Mouse (Mus musculus): ENCODE data around the gene Gtdc1. TPM values are rescaled to one million over a fixed set of nuclear protein-coding genes. Genes with fewer than 3 reads are reported as not detected.
A peak's percentile ranks its signal among the peaks of the same experiment; 100 is the strongest.

Gtdc1 gene
- polyA plus RNA-seq, 1 experiment: 6.5 TPM

DNA sequence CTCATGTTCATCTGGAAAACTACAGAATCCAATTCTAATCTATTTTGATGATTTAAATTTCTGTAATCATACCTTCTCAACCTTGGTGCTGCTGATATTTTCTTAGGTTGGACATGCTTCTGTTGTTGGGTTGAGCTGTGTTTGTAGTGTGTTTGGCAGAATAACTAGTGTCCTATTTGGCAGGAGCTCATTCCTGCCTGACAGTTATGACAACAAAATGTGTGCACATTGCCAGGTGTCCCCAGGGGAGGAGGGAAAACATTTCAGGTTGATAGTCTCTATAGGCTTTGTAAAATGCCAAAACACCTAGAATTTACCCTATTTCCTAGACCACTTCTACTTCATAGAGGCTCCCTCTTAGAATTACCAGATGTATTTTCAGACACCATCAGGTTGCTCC lies 343.4 kb downstream of the Gtdc1 start:
- no peak for DNase-seq (ENCODE audit: low read depth)

DNA sequence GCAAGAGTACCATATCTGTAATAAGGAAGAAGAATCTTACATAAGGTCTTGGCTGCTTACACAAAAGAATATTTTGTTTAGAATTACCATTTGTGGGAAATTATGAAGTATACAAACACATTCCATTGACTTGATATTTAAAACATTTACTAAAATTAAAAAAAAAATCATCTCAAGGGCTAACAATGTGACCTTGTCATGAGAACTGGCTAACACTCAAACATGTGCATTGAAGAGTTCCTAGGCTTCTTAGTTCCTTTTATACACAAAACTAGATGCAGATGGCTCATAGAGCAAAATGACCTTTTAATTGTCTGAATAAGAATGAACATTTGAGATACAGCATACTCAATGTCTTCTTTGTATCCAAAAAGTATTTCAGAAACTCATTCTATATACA lies 344.0 kb downstream of the Gtdc1 start:
- DNase-seq (ENCODE audit: low read depth): no peak

DNA sequence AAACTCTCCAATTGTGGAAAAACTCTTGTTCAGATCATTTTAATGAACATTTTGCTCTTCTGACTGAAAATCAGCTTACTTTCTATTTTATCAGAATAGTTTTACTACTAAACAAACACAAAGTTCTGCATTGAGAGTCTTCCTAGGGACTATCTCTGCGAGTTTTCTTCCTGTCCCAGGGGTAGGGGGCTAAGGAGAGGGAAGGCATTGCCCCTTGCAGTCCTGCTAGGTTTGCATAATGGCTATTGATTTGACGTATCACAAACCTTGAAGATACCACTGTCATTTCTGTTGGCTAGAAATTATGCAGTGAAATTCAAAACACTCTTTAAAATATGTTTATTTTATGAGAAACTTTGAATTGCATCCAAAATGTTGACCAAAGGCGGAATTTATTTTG lies 355.6 kb downstream of the Gtdc1 start:
- DNase-seq (ENCODE audit: low read depth): no peak

DNA sequence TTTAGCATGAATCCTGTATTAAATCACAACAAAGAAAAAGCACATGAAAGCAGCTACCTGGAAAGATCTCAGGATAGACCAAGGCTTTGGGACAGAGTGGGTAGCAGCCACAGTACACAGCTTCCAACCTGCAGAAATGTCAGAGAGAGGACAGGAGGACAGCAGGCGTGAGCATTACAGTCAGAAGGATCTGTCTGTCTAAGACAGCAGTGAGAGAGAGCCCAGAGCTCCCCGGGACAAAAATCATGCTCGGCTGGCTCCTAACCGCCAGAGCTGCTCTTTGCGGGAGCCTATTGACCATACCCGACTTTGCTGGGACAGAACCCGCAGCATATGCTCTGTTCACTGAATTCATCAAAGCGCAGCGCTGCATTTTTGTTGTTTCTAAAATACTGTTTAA lies 356.3 kb downstream of the Gtdc1 start:
- no peak for DNase-seq (ENCODE audit: low read depth)

DNA sequence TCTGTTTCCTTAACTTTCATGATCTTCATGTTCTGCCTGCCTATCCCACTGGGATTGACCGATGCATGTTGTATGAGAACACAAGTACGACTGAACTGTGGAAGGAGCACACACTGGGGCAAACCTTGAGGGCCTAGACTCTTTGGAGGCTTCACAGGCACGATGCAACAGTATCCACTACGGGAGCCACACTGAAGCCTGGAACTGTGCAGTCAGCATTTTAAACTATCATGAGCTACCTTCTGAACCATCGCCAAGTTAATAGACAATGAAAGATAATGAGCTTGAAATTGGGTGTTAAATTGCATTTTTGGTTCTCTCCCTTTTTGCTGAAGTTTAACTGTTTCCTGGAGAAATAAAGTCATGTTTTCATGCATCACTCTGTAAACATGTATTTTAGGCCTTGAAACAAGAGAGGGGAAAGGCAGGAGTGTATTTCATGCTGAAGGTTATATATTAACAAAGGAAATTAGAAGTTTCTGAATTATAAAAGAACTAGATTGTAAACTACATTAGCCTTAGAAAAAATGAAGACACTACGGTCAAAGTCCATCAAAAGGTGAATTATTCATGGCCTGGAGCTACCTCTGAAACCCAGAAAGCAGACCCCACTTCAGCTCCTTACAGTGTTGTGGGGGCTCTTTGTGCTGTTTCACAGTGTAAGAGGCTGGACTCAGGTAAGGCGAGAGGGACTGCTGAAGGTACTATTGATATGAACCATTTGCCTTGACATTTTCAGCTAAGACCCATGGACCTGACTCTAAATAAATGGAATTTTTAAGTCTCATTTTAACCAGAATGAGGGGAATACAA lies 358.1 kb downstream of the Gtdc1 start:
- DNase-seq (ENCODE audit: low read depth): no peak

DNA sequence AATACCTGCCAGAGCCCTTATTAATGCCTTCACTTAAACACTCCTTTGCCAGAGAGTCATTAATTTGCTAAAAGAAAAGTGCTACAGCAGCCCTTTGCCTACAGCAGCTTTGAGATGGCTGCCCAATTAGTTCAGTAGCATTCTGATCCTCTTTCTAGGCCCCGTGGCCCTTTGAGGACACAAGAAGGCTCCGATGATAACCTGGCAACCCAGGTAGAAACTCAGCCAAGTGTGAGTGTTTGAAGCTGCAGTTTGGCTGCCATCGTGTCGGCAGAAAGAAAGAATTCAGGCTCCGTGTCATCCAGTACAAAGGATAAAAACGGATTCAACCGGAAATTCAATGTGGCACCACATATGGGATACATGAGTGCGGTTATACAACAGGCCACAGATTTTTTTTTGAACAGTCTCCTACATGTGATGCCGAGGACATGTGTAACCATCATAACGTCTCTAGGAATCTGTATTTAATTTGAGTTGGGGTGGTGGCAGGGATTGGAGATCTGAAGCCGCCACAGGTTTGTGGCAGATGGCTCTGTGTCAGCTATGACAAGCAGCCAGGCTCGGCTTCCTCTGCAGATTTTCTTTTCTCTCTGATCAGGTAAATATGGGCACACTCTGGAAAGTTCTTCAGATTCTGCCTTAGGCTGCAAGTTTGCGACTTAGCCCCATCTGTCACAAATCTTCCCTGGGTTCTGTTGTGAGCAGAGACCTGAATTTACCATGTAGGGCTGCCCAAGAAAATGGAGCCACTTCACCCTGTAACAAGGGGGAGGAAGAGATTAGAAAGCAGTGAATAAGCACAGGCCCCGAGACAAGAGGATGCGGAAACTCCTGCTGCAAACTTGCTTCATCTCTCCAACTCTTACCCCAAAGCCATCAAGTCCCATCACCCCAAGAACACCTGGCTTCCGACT lies 362.4 kb downstream of the Gtdc1 start:
- no peak for DNase-seq (ENCODE audit: low read depth)

DNA sequence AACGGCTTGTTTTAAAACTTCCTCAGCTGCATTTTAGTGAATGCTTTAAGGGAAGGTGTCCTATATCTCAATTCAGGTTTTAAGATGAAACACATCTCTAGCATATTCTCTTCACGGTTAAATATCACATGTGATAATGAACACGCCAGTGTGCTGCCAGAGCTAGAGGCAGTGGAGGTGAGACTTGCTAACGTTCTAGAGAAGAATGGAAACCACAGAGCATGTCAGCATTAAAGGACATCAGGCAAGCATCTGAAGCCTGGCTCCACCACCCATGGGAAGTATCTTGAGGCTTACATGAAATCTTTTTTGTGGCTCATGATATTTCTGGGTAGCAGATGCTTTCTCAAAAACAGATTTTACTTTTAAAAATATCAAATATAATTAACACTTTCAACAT lies 365.7 kb downstream of the Gtdc1 start:
- no peak for DNase-seq (ENCODE audit: low read depth)

DNA sequence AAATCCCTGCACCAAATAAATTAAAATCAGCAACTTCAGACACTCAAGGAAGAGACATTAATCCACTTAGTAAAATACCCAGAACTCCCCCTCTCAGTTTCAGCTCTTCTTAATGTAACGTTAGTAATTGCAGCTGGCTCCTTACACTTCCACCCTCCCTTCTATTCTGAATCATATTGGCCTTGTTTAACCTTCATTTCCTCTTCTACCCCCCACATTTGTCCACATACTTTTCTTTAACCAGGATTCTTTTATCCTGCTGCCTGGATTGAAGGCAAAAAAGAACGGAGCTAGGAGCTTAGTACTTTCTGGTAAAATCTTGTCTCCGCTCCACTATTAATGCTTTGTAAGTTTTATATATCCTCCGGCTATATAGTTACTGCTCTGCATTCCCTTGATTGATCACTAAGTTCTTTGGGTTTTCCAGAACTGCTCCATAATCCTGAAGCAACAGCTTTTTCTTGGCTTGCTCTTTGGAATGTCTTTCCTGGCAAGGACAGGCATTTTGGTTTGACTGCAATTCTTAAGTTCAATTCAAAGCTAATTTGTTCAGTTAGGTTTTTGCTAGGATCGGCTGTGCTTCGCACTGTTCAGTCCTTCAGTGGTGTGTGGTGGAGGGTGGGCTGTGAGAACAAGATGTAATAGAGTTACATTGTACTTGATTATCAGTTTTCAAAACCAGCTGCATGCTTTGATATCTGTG lies 368.1 kb downstream of the Gtdc1 start:
- DNase-seq (ENCODE audit: low read depth): peak; percentile 12

DNA sequence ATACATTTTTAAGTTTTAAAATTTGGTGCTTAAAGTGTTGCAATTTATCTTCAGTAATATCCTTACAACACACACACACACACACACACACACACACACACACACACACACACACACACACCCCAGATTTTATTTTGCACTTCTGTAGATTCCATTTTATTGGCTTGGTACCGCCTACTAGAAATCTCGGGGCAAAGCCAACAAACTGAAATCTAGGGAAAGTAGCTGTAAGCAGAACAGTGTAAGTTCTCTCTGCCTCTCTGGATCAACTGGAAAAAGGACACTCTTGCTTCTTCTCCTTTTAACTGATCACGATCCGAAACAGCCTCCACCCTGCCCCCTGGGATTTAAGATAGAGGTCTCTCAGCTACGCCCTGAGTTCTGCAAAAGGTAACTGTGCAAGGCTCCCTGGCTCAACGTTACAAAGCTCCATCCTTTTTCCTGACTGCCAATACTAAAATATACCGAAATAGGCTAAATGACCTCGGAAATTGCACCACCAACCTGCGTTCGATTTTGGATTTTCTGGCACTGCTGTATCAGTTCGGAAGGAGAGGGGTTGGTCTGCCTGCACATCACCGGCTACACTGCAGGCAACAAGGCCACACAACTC lies 369.7 kb downstream of the Gtdc1 start:
- no peak for DNase-seq (ENCODE audit: low read depth)

DNA sequence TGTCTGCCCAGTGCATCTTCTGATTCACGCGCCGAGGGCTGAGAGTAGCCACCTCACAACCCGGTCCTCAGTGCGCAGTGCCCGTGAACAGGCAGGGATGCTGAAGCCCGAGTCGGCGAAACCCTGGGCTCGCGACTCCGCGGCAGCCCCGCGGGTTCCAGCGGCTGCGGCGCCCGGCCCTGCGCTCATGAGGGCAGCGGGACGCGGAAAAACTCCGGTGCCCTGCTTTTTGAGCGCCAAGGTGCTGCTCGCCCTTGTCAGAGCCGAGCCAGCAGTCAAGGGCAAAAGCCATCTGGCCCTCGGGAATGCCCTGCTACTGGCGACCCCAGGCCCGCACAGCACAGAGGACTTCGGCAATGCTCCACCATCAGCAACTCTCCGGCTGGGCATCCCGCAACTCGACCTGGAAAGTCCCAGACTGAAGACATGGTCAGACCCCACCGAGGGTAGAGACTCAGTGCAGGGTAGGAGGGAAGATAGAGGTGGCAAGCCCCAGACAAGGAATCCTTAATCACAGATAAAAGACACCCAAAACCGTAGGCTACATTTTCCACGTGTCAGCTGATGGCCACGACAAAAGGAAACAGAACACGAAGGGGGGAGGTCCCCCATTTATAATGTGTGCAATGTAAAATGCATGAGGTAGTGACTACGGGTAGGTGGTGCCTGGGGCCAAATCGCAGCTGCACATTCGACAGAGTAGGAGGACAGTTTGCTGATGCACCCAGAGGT lies 370.4 kb downstream of the Gtdc1 start:
- DNase-seq (ENCODE audit: low read depth): no peak

DNA sequence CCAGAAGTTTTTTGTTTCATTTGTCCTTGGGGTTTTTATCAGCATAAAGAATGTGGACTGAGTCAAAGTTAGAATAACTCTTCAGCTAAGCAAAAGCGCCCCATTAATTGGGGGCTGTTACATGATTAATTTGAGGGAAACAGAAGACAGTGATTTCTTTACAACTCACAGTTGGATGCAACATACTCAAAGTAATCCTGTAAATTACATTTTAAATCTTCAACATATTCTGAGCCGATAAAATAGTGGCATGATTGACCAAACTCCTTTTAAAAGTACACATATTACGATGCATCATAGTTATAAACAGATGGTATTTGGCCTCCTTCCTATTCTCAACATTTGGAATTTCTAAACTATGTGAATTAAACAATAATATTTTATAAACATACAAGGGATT lies 372.7 kb downstream of the Gtdc1 start:
- no peak for DNase-seq (ENCODE audit: low read depth)

DNA sequence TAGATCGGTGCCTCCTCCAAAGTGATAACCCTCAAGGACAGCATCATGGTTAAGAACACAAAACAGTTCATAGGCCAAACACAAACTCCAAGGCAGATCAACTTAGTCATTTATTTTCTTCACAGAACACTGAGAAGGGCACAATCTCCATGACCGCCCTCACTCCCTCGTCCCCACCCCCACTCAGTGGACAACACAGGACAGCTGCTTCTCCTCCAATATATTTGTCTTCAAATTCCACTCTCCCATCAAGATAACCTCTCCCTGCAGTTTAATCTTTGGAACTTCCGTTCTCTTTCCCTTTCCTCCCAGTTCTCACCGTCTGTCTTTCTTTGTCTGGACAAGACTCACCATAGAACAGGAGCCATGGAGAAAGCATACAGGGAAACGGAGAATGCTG lies 378.1 kb downstream of the Gtdc1 start:
- no peak for DNase-seq (ENCODE audit: low read depth)

DNA sequence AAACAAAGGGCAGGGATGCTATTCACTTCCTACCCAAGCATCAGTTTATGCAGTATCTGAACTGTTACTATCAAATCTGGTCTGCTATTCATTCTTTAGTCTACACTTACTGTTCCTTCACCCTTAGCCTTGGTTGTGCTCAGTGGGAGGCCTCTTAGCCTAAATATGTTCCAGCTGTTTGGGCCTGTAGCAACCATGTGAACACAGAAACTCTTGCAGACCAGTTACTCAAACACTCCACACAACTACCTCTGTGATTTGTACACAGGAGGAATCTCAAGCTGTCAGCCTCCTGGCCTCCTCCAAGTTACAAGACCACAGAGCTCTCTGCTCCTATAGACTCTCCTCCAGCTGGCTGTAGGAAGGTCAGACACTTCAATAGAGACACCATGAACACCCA lies 384.7 kb downstream of the Gtdc1 start:
- DNase-seq (ENCODE audit: low read depth): no peak

DNA sequence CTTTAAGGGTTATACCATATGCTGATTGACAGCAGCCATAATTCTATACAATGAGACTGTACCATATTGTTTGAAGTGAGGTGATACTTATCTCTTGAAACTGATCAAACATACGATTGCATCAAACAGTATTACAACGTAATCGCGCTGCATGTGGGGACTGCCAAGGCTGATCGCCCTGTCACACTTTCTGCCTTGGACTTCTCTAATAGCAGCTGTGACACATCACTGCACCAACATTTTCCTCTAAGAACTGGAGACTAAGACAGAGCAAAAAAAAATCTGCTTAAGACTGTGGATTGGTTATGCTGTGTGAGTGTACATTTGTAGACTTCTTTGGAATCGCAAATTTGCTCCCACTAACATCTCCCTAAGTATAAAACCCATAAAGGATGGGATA lies 385.7 kb downstream of the Gtdc1 start:
- DNase-seq (ENCODE audit: low read depth): no peak

DNA sequence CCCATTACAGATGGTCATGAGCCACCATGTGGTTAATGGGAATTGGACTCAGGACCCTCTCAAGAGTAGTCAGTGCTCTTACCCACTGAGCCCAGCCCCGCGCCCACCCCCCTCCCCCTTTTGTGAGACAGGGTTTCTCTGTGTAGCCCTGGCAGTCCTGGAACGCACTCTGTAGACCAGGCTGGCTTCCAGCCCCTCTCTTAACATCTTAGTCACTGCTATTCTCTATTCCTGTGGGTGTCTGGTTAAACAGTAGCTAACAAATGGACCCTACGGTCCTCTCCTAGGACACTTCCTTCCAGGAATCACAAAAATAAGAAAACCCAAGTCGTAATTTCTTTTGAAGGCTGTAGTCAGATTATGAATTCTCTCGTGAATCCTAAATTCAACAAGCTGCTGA lies 386.6 kb downstream of the Gtdc1 start:
- no peak for DNase-seq (ENCODE audit: low read depth)

DNA sequence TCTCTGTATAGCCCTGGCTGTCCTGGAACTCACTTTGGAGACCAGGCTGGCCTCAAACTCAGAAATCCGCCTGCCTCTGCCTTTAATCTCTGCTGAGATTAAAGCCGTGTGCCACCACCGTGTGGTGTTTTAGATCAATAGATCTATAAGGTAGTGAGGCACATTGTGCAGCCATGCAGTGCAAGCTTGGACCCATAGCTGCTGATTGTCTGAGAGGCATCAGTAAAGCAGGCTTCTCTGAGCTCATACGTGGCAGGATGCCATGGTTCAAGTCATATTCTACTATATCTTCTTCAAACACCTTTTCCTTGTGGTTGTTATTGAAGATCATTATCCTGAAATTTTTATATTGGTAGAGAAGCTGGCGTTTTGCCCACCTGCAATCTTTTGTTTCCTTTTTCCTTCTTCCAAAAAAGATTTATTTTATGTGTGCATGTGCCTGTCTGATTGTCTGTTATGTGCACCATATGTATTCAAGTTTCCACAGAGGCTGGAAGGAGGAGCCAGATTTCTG lies 388.3 kb downstream of the Gtdc1 start:
- DNase-seq (ENCODE audit: low read depth): no peak

DNA sequence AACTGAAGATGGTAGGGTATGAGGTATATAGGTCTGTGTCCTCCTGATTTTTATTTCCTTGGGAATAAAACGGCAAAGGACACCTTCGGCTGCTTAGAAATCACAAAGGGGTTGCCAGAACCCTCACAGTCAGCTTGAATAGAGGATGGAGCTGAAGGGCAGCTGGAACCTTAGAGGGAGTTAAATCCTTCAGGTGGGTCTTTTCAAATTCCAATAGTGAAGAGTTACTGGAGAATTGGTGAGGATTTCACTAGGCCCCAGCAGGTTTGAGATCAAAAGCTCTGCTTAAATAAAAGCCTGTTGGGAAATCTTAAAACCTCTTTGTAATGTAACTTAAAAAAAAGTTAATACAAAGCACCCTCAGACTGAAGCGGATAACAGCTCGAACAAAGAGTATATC lies 389.3 kb downstream of the Gtdc1 start:
- DNase-seq (ENCODE audit: low read depth): no peak

DNA sequence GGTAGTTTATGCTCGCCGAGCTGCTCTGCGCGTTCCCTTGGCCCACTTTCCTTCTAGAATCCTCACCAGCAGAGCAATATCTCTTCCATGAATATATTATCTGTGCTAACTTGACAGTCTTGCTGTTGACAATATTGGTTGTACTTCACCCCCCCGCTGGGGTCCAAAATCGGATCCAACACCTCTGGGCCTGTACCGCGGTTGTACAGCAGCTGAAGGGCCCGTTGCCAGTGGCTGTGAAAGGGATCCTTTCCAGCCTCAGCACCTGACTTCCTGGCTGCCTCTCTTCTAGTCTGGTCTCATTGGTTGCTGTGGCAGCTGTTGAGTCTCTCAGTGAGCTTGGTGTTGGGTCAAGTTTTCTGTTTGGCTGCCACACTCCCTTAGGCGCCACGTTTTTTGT lies 391.7 kb downstream of the Gtdc1 start:
- no peak for DNase-seq (ENCODE audit: low read depth)

DNA sequence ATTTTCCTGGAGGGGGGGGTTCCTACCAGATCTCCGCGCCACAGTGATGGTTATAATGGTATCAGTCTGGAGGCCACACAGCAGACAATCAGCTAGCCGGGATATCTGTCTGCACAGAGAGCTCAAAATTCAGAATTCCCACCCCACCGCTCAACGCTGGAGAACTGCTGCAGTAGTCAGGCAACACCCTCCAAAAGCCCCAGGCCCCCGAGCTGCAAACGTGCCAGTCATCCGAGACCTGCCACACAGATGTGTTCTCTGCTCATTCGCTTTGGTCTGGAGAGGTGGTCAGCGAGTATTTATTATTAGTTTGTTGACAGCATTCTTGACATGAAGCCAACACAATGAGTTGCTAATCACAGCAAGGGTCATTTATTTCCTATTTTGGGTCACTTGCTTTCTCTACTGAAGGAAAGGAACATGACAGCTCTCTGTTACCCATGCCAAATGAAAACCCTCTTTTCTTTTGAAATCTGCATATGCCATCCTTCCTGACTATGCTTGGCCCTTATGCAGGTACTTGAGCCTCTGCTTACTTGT lies 392.3 kb downstream of the Gtdc1 start:
- DNase-seq (ENCODE audit: low read depth): no peak

DNA sequence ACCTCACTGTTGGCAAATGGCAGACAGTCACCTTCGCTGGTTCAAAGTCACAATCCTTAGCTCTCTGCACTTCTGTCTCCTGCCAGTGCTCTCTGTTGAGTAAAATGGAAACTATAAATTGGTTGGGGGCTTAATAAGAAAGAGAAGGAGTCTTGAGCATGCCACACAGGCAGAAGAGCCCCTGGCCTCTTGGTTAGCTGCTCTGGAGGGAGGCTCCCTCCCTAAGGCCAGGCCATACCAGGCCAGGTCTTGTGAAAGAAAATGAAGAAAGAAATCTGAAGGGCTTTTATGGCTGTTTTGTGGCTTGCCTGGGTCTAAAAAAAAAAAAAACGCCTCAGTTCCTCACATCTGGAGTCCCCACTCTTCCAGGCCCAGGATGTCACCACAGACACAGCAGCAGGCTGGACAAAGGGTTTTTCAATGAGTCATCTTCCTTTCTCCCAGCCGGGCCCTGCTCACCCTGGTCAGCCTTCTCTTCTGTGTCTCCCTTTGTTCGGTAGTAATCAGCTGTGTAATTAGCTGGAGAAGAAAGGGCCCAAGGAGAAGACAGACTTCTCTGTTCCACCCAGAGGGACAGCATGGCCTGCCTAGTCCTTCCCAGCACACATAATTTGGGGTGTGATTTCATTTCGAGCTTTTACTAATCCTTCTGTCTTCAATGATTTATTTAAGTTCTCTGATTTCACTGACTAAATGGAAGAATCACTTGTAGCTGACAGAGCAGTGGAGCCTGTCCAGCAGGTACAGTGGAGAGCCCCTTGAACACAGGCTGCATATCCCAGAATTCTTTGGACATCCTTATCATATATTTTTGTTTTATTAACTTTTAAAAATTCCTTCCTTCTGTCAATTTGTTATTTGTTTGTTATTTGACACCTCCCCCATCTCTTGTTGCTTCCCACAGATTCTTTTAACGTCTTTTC lies 401.1 kb downstream of the Gtdc1 start:
- no peak for DNase-seq (ENCODE audit: low read depth)

Data from gonadal fat pad, adult 2 months (tissue).